Mouse (Mus musculus) neural tube, embryonic 15.5 days (tissue): ENCODE results near the gene Fam69b. TPM values are rescaled to one million over a fixed set of nuclear protein-coding genes. Genes with fewer than 3 reads are reported as not detected.

Experiments used
- ATAC-seq: fragments of 200-750 bp; cut with Nextera tagmentation; 2 replicates; pipeline ENCODE4 v1.8.0; 2017; ENCODE audit warnings: mild to moderate bottlenecking, moderate TSS enrichment, moderate library complexity; ENCODE audit not compliant: low FRiP score
- H3K27ac ChIP-seq: fragments of 300-500 bp; sonication (generic); replicated peaks from 2 replicates; pipeline ENCODE4 v1.5.1; 2015; ENCODE audit warnings: mild to moderate bottlenecking, inconsistent platforms
- H3K27me3 ChIP-seq: fragments of 300-500 bp; sonication (generic); replicated peaks from 2 replicates; pipeline ENCODE4 v1.6.1; 2015; ENCODE audit warnings: inconsistent platforms
- H3K36me3 ChIP-seq: fragments of 300-500 bp; sonication (generic); 2 replicates; pipeline ENCODE4 v1.6.1; 2015; ENCODE audit warnings: inconsistent platforms
- H3K4me1 ChIP-seq: fragments of 300-500 bp; sonication (generic); 2 replicates; pipeline ENCODE4 v1.6.1; 2015; ENCODE audit warnings: inconsistent platforms
- H3K4me2 ChIP-seq: fragments of 300-500 bp; sonication (generic); 2 replicates; pipeline ENCODE4 v1.6.1; 2015; ENCODE audit warnings: inconsistent platforms, mild to moderate bottlenecking, moderate library complexity
- H3K4me3 ChIP-seq: fragments of 300-500 bp; sonication (generic); replicated peaks from 2 replicates; pipeline ENCODE4 v1.5.1; 2015; ENCODE audit warnings: mild to moderate bottlenecking, inconsistent platforms
- H3K9ac ChIP-seq: fragments of 300-500 bp; sonication (generic); replicated peaks from 2 replicates; pipeline ENCODE4 v1.6.1; 2015; ENCODE audit warnings: mild to moderate bottlenecking, inconsistent platforms
- H3K9me3 ChIP-seq: fragments of 300-500 bp; sonication (generic); replicated peaks from 2 replicates; pipeline ENCODE4 v1.6.1; 2016; ENCODE audit warnings: inconsistent platforms
- WGBS: fragments of 180-500 bp; shearing (Covaris S2); methylation state at CpG from one replicate; pipeline ENCODE4 v1.1.7; 2015; ENCODE audit warnings: mixed read lengths; 5-methylcytosine and 5-hydroxymethylcytosine counted together
- polyA plus RNA-seq: library from polyadenylated mRNA; unstranded; fragments of >200 nt; fragmentation: Nextera tagmentation; extraction: Ambion mirVana; gene quantifications from 2 replicates; pipeline ENCODE4 v1.2.1, GENCODE M21; 2015

Fam69b gene
- polyA plus RNA-seq, 1 experiment from 2014 or later = 145 TPM

DNA sequence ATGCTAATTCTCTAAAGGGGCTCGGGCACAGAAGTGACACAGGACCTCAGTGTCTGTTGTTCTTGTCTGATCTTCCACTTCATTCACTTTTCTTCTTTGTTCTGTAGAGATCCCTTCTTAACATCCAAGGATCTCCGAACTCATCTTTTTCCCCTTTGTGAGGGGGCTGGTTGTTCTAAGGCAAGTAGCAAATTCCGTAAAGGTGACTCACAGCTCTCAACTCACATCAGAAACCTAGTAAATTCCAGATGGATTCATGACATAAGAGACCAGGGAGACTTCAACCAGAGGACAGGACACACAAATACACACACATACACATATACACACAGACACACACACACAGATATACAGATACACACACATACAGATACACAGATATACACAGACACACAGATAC, 17.7 kb upstream of the Fam69b start:
- Histone ChIP-seq H3K4me3 (no peak overlapping the region), H3K9me3 (no peaks in the 10 kb centered on the region), H3K4me1 (peaks cover 5% of the 10 kb centered on the region; the same call in 1 of the 2 replicates), H3K4me2 (no peak overlapping the region), H3K27ac (no peak overlapping the region), H3K36me3 (no peaks in the 10 kb centered on the region), H3K27me3 (peaks cover 9% of the 10 kb centered on the region; the same call in 1 of the 2 replicates), H3K9ac (no peak overlapping the region)
- WGBS = 84% methylated on average over 3 of the region's 3 CpGs
- no peak for ATAC-seq

GRCm38 (mm10) chr2:26611054-26611453, 17.2 kb upstream of the Fam69b start:
- ATAC-seq = no peak
- no peak overlapping the region for H3K4me2 ChIP-seq
- peaks cover 5% of the 10 kb centered on the region; the same call in 1 of the 2 replicates for H3K4me1 ChIP-seq
- 0 out of 2 replicates have a peak, but pooled peaks cover 6% of the 10 kb centered on the region for H3K27me3 ChIP-seq
- no peaks in the 10 kb centered on the region for H3K36me3 ChIP-seq
- no peak overlapping the region for H3K27ac ChIP-seq
- H3K4me3 ChIP-seq = no peak overlapping the region
- H3K9me3 ChIP-seq = no peaks in the 10 kb centered on the region
- no peak overlapping the region for H3K9ac ChIP-seq

DNA sequence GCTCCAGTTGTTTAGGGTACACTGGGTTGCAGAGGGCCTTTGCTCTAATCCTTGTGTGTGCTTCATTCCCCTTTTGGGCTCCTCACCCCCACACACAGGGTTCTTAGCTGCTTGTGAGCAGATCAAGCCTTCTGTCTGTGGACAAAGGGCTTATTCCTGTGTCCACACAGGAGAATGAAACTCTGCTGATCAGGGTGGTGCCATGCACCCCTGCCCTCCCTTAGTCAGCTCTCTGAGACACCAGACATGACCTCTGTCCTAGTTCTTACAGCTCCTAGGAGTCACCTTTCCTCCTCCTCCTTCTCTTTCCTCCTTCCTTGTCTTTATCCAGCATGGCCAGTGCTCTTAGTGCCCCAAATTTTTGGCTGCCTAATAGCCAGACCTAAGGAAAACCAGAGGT, 16.4 kb upstream of the Fam69b start:
- no peak for ATAC-seq
- Histone ChIP-seq H3K9me3 (no peaks in the 10 kb centered on the region), H3K9ac (no peak overlapping the region)

DNA sequence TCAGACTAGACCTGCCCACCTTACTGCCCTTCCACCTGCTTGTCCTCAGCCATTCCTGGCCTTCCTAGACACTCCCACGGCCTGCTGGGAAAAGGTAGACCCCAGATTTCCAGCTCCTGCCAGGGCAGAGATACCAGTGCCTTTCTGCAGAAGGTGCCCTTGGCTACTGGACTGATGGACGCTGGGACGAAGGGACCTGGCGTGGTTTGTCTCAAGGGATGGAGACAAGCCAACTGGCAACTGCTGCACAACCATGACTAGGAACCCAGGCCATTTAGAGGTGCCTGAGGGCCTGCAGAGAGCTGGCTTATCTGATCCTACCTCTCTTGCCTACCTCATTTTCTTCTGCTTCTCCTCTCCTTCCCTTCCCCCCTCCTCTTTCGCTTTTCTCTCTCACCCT, 13.4 kb upstream of the Fam69b start:
- Histone ChIP-seq H3K36me3 (no peaks in the 10 kb centered on the region), H3K27me3 (no peaks in the 10 kb centered on the region), H3K4me3 (no peak overlapping the region), H3K9ac (no peak overlapping the region), H3K4me2 (no peak overlapping the region), H3K4me1 (no peaks in the 10 kb centered on the region), H3K9me3 (no peaks in the 10 kb centered on the region), H3K27ac (no peak overlapping the region)
- no peak for ATAC-seq
- 71% methylated on average over 5 of the region's 5 CpGs for WGBS

More for the DNA sequence above, 16.4 kb upstream of the Fam69b start:
- H3K4me2 ChIP-seq = no peak overlapping the region
- no peaks in the 10 kb centered on the region for H3K36me3 ChIP-seq
- H3K4me3 ChIP-seq = no peak overlapping the region
- no peak overlapping the region for H3K27ac ChIP-seq
- H3K27me3 ChIP-seq = no peaks in the 10 kb centered on the region
- H3K4me1 ChIP-seq = peaks cover 5% of the 10 kb centered on the region; the same call in 1 of the 2 replicates

DNA sequence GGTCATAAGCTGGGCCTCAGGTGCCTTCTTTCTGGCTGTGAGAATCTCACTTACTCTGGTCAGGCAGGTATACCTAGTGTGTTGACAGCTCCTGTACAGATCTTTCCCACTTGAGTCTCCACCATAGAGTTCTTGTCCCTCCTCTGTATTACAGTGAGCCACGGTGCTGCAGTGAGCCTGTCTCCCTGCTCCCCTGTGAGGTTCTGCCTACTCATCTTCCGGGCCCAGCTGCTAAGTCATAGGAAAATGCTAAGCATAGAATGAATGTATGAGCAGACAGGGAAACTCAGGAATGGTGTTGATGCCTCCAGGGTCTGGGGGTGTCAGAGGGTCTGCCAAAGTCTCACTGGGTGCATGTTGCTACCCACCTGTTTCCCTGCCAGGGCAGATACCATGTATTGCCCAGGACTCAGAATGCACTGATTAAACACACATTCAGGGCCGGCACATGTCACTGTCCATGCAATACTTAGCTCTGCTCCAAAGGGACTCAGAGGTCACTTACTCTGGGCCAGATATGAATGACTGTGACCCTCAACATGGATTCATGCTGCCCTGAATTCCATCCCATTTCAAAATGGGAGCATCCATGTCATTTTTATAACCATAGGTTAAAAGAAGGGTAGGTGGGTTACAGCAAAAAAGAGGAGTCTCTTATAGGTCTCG, 12.7 kb upstream of the Fam69b start:
- Histone ChIP-seq H3K9me3 (no peaks in the 10 kb centered on the region), H3K4me1 (no peaks in the 10 kb centered on the region), H3K4me2 (no peak overlapping the region), H3K4me3 (no peak overlapping the region), H3K9ac (no peak overlapping the region), H3K36me3 (no peaks in the 10 kb centered on the region), H3K27me3 (no peaks in the 10 kb centered on the region), H3K27ac (no peak overlapping the region)
- ATAC-seq = no peak
- 85% methylated on average over 4 of the region's 4 CpGs for WGBS

GRCm38 (mm10) chr2:26617331-26617730, 10.9 kb upstream of the Fam69b start:
- no peaks in the 10 kb centered on the region for H3K36me3 ChIP-seq
- H3K27ac ChIP-seq = no peak overlapping the region
- no peak overlapping the region for H3K9ac ChIP-seq
- ATAC-seq = no peak
- no peak overlapping the region for H3K4me2 ChIP-seq
- H3K4me1 ChIP-seq = no peaks in the 10 kb centered on the region
- WGBS = 78% methylated on average over 6 of the region's 6 CpGs
- H3K27me3 ChIP-seq = no peaks in the 10 kb centered on the region
- H3K4me3 ChIP-seq = no peak overlapping the region
- H3K9me3 ChIP-seq = no peaks in the 10 kb centered on the region

GRCm38 (mm10) chr2:26617928-26618327, 10.3 kb upstream of the Fam69b start:
- Histone ChIP-seq H3K4me3 (no peak overlapping the region), H3K36me3 (no peaks in the 10 kb centered on the region), H3K9ac (no peak overlapping the region), H3K9me3 (no peaks in the 10 kb centered on the region), H3K27ac (no peak overlapping the region), H3K4me2 (no peak overlapping the region), H3K27me3 (no peaks in the 10 kb centered on the region), H3K4me1 (no peaks in the 10 kb centered on the region)
- no peak for ATAC-seq
- 68% methylated on average over 7 of the region's 7 CpGs for WGBS

DNA sequence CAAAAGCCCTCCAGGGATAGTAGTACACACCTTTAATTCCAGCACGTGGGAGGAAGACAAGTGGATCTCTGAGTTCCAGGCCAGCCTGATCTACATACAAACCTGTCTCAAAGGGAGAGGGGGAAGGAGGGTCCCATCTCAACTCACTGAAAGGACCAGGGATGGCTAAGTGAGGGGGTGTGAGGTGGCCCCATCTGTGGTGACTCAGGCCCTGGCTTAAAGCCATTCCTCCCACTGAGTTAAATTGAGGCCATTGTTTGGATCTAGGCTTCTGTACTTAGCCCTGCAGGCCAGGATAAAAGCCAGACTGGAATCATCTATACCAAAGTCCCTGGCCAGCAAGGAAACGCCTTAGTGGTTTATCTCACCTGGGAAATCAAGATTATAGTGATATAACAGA, 7.0 kb upstream of the Fam69b start:
- Histone ChIP-seq H3K4me1 (no peaks in the 10 kb centered on the region), H3K36me3 (no peaks in the 10 kb centered on the region), H3K9ac (no peak overlapping the region), H3K4me2 (no peak overlapping the region), H3K27ac (no peak overlapping the region), H3K9me3 (no peaks in the 10 kb centered on the region), H3K27me3 (no peaks in the 10 kb centered on the region), H3K4me3 (no peak overlapping the region)
- WGBS = 53% methylated on average over 2 of the region's 2 CpGs
- no peak for ATAC-seq

- Histone ChIP-seq H3K27me3 (no peaks in the 10 kb centered on the region), H3K4me2 (no peak overlapping the region), H3K4me1 (peaks cover 6% of the 10 kb centered on the region), H3K4me3 (no peak overlapping the region), H3K9ac (no peak overlapping the region), H3K27ac (no peak overlapping the region), H3K9me3 (no peaks in the 10 kb centered on the region), H3K36me3 (no peaks in the 10 kb centered on the region)
- 61% methylated on average over 5 of the region's 5 CpGs for WGBS
- no peak for ATAC-seq
Observed at GRCm38 (mm10) chr2:26622984-26623383, 5.3 kb upstream of the Fam69b start.

GRCm38 (mm10) chr2:26625419-26625818, 2.8 kb upstream of the Fam69b start:
- H3K4me3 ChIP-seq = no peak overlapping the region
- WGBS = 87% methylated on average over 3 of the region's 3 CpGs
- no peaks in the 10 kb centered on the region for H3K27me3 ChIP-seq
- no peak overlapping the region for H3K9ac ChIP-seq
- H3K4me1 ChIP-seq = peaks cover 24% of the 10 kb centered on the region
- H3K9me3 ChIP-seq = no peaks in the 10 kb centered on the region
- no peak for ATAC-seq
- H3K36me3 ChIP-seq = no peaks in the 10 kb centered on the region
- H3K27ac ChIP-seq = no peak overlapping the region
- no peak overlapping the region for H3K4me2 ChIP-seq

DNA sequence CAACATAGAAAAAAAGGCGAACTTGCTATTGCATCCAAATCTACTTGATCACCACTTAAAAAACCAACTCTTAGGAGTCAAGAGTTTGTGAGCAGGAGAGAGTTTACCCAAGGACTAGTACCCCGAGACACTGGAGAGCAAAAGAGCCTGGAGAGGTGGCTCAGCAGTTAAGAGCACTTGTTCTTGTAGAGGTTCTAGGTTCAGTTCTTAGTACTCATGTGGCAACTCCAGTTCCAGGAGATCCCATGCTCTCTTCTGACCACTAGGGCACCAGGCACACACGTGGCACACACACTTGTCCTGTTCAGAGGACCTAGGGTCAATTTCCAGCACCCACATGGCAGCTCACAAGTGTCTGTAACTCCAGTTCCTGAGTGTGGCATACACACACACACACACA, 2.2 kb upstream of the Fam69b start:
- Histone ChIP-seq H3K4me2 (no peak overlapping the region), H3K9ac (no peak overlapping the region), H3K36me3 (no peaks in the 10 kb centered on the region), H3K27me3 (no peaks in the 10 kb centered on the region), H3K4me1 (peaks cover 30% of the 10 kb centered on the region), H3K27ac (no peak overlapping the region), H3K4me3 (no peak overlapping the region), H3K9me3 (no peaks in the 10 kb centered on the region)
- ATAC-seq = no peak
- 72% methylated on average over 3 of the region's 3 CpGs for WGBS

- WGBS = 24% methylated on average over 5 of the region's 5 CpGs
- peak; percentile 57 for ATAC-seq
- H3K9me3 ChIP-seq = no peaks in the 10 kb centered on the region
Observed at GRCm38 (mm10) chr2:26628792-26629437, 658 bp downstream of the Fam69b start.

More at GRCm38 (mm10) chr2:26628792-26629437, 658 bp downstream of the Fam69b start:
- no peaks in the 10 kb centered on the region for H3K27me3 ChIP-seq
- H3K36me3 ChIP-seq = 0 out of 2 replicates have a peak, but pooled peaks cover under 1% of the 10 kb centered on the region
- H3K9ac ChIP-seq = peak overlapping the region; percentile 98
- peak overlapping the region; percentile 89 for H3K27ac ChIP-seq
- H3K4me3 ChIP-seq = peak overlapping the region; percentile 78
- H3K4me2 ChIP-seq = peak overlapping the region; percentile 90
- peaks cover 57% of the 10 kb centered on the region for H3K4me1 ChIP-seq
